Mouse (Mus musculus) midbrain, embryonic 14.5 days (tissue): ENCODE measurements around the gene Hist2h4. TPM values are rescaled to one million over a fixed set of nuclear protein-coding genes. Genes with fewer than 3 reads are reported as not detected.

Experiments used
- ATAC-seq: fragments of 200-750 bp; cut with Nextera tagmentation; 2 replicates; pipeline ENCODE4 v1.8.0; 2017; ENCODE audit warnings: moderate number of reproducible peaks, moderate library complexity; ENCODE audit not compliant: low FRiP score, low TSS enrichment
- DNase-seq: peaks from one replicate; pipeline ENCODE4 v3.0.0-alpha.2; 2015
- H3K27ac ChIP-seq: fragments of 300-500 bp; sonication (generic); replicated peaks from 2 replicates; pipeline ENCODE4 v1.5.1; 2014; ENCODE audit warnings: mild to moderate bottlenecking, low read depth, low read length, moderate library complexity
- H3K27me3 ChIP-seq: fragments of 300-500 bp; sonication (generic); 2 replicates; pipeline ENCODE4 v1.6.1; 2014; ENCODE audit warnings: low read length, control low read depth, mixed read lengths; ENCODE audit not compliant: control insufficient read depth, insufficient read depth
- H3K36me3 ChIP-seq: fragments of 300-500 bp; sonication (generic); 2 replicates; pipeline ENCODE4 v1.6.1; 2014; ENCODE audit warnings: low read length, control low read depth; ENCODE audit not compliant: control insufficient read depth, insufficient read depth
- H3K4me1 ChIP-seq: fragments of 300-500 bp; sonication (generic); 2 replicates; pipeline ENCODE4 v1.6.1; 2014; ENCODE audit warnings: mild to moderate bottlenecking, antibody characterized with exemption, low read length, control low read depth; ENCODE audit not compliant: control insufficient read depth, insufficient read depth
- H3K4me2 ChIP-seq: fragments of 300-500 bp; sonication (generic); 2 replicates; pipeline ENCODE4 v1.6.1; 2014; ENCODE audit warnings: mild to moderate bottlenecking, low read length, moderate library complexity
- H3K4me3 ChIP-seq: fragments of 300-500 bp; sonication (generic); replicated peaks from 2 replicates; pipeline ENCODE4 v1.5.1; 2014; ENCODE audit warnings: low read depth, low read length
- H3K9ac ChIP-seq: fragments of 300-500 bp; sonication (generic); replicated peaks from 2 replicates; pipeline ENCODE4 v1.6.1; 2014; ENCODE audit warnings: mild to moderate bottlenecking, low read length, moderate library complexity
- H3K9me3 ChIP-seq: fragments of 300-500 bp; sonication (generic); 2 replicates; pipeline ENCODE4 v1.6.1; 2016; ENCODE audit warnings: low read length, control low read depth, mixed read lengths; ENCODE audit not compliant: control insufficient read depth
- WGBS: fragments of 180-500 bp; shearing (Covaris S2); extraction: QIAGEN DNeasy Blood & Tissue Kit; methylation state at CpG from one replicate; pipeline ENCODE4 v1.1.7; 2014; 5-methylcytosine and 5-hydroxymethylcytosine counted together
- polyA plus RNA-seq: library from polyadenylated mRNA; unstranded; fragments of >200 nt; fragmentation: Nextera tagmentation; extraction: Ambion mirVana; gene quantifications from 2 replicates; pipeline ENCODE4 v1.2.1, GENCODE M21; 2014

Gene Hist2h4
- polyA plus RNA-seq, 1 experiment from 2014 or later: 5.2 TPM

- H3K4me3 ChIP-seq: peak overlapping the region; percentile 51; the same call in 1 of the 2 replicates
- WGBS: 58% methylated on average over 7 of the region's 7 CpGs
- peaks cover 15% of the 10 kb centered on the region for H3K4me1 ChIP-seq
- no peaks in the 10 kb centered on the region for H3K36me3 ChIP-seq
- H3K27me3 ChIP-seq: no peaks in the 10 kb centered on the region
- ATAC-seq (no peak), DNase-seq (no peak)
- H3K27ac ChIP-seq: peak overlapping the region; percentile 38; the same call in 1 of the 2 replicates
- no peaks in the 10 kb centered on the region for H3K9me3 ChIP-seq
- no peak overlapping the region for H3K9ac ChIP-seq
- H3K4me2 ChIP-seq: peak overlapping the region; percentile 75
These were observed 1.4 kb upstream of the Hist2h4 start for GRCm38 (mm10) chr3:96264404-96264949.

DNA sequence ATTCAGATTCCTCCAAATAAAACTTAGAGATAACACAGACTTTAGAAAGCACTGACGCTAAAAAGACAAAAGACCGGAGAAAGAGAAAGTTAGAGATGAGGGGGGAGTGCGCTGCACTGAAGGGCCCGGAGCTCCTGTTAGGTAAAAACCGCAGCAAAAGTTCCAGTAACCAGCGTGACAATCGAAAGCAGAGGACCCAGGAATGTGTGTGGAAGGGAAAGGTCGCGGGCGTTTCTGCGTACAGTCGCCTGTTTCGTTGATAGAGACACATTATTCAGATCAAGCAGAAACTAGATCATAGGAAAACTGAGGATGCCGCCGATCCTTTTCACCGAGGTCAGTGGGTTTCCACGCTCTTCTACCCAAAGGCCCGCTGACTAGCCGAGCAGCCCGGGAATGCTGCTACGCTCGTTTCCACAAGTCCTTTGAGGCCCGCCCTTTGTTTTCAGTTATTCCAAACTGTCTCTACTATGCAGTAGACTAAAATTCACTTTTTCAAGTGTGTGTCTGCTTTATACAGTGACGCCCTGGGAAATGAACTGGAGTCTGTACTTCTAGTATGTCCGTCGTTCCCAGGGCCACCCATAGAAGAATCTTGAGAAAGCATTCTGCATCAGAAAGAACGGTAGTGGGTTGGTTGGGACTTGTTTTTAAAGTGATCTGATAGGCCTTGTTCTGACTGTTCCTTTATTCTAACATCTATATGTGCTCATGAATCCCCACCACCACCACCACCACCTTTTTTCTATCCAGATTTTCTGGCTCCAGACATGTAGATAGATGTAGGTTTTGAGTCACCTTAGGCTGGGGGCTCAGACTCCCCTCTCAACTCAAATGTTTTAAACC, 670 bp upstream of the Hist2h4 start:
- Histone ChIP-seq H3K4me1 (peaks cover 15% of the 10 kb centered on the region), H3K36me3 (no peaks in the 10 kb centered on the region), H3K9ac (peak overlapping the region; percentile 48), H3K9me3 (no peaks in the 10 kb centered on the region), H3K4me3 (peak overlapping the region; percentile 51), H3K27me3 (no peaks in the 10 kb centered on the region), H3K4me2 (peak overlapping the region; percentile 75), H3K27ac (peak overlapping the region; percentile 94)
- WGBS: 3% methylated on average over 27 of the region's 27 CpGs
- DNase-seq: no peak
- peak; percentile 25; the same call in 1 of the 2 replicates for ATAC-seq

DNA sequence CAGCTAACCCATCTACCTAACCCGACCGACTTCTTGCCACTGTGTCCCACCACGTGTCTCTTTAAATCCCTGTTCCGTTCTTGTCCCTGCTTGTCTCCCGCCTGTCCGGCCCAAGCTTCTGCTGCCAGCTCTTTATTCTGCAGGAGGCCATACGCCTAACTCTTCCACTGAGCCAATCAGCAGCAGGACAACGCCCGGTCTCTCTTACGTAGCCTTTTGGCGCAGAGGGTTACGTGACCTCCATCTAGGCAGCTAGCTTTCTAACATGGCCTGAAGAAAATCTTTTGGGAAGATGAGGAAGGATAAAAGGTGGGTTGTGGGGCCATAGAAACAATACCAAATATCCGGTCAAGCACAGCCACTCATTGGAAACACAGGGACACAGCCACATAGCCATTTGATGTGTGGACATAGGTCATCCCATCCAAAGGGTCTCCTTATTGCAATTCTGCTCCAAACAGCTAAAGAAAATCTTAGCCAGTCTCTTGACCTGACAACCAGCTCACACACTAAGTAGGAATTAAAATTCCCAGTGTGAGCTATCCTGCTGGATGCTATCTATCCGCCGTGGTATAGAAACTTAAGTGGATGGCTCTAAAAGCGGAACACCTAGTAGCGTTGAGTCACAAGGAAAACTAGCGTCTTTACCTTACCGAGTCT, 765 bp downstream of the Hist2h4 start:
- Histone ChIP-seq H3K9ac (peak overlapping the region; percentile 69), H3K4me3 (peak overlapping the region; percentile 51), H3K4me1 (peaks cover 8% of the 10 kb centered on the region; the same call in 1 of the 2 replicates), H3K27ac (peak overlapping the region; percentile 94), H3K27me3 (no peaks in the 10 kb centered on the region), H3K36me3 (no peaks in the 10 kb centered on the region), H3K4me2 (peak overlapping the region; percentile 75), H3K9me3 (no peaks in the 10 kb centered on the region)
- DNase-seq: peak; percentile 83
- peak; percentile 72 for ATAC-seq
- WGBS: 1% methylated on average over 19 of the region's 19 CpGs

DNA sequence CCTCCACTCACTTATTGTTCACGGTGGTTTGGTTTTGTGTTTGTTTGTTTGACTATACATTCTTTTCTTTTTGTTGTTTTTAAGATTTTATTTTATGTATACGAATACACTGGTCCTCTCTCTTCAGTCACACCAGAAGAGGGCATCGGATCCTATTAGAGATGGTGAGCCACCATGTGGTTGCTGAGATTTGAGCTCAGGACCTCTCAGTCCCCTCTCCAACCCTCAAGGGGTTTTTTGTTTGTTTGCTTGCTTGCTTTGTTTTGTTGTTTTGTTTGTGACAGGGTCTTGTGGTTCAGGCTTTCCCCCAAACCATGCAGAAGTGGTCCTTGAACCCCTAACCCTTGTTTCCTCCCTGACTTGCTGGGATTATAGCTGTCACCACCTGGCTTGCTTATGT, 1.5 kb downstream of the Hist2h4 start:
- WGBS: 62% methylated on average over 3 of the region's 3 CpGs

DNA sequence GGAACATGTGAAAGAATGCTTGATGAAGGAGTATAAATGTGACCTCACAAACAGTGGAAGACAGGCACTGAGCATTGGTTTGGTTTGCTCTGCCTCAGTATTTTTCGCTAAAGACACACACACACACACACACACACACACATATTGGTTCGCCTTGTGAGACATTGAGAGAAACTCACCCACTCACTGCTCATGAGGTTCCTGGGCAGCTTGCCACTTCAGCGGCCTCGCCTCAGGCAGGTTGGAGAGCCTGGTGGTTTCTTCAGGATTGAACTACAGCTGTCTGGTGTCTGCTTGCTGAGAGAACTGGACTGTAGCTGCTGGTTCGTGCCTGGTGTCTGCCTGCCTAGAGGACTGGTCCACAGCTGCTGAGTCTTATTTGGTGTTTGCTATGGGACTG, 2.9 kb downstream of the Hist2h4 start:
- H3K27me3 ChIP-seq: no peaks in the 10 kb centered on the region
- no peaks in the 10 kb centered on the region for H3K9me3 ChIP-seq
- DNase-seq: no peak
- ATAC-seq: no peak
- 94% methylated on average over 5 of the region's 5 CpGs for WGBS
- H3K36me3 ChIP-seq: no peaks in the 10 kb centered on the region
- H3K27ac ChIP-seq: no peak overlapping the region
- H3K4me2 ChIP-seq: no peak overlapping the region
- H3K4me1 ChIP-seq: peaks cover 8% of the 10 kb centered on the region; the same call in 1 of the 2 replicates
- no peak overlapping the region for H3K4me3 ChIP-seq
- no peak overlapping the region for H3K9ac ChIP-seq

More for the DNA sequence above, 1.5 kb downstream of the Hist2h4 start:
- Histone ChIP-seq H3K4me2 (peak overlapping the region; percentile 75), H3K27ac (peak overlapping the region; percentile 94), H3K36me3 (no peaks in the 10 kb centered on the region), H3K9me3 (no peaks in the 10 kb centered on the region), H3K27me3 (no peaks in the 10 kb centered on the region), H3K4me1 (peaks cover 8% of the 10 kb centered on the region; the same call in 1 of the 2 replicates), H3K9ac (peak overlapping the region; percentile 69), H3K4me3 (peak overlapping the region; percentile 51)
- ATAC-seq (no peak), DNase-seq (no peak)

- Histone ChIP-seq H3K27ac (no peak overlapping the region), H3K9ac (no peak overlapping the region), H3K27me3 (no peaks in the 10 kb centered on the region), H3K9me3 (no peaks in the 10 kb centered on the region), H3K4me1 (no peaks in the 10 kb centered on the region), H3K36me3 (no peaks in the 10 kb centered on the region), H3K4me3 (no peak overlapping the region), H3K4me2 (no peak overlapping the region)
- no peak for ATAC-seq
- no peak for DNase-seq
- 83% methylated on average over 3 of the region's 3 CpGs for WGBS
These were observed 5.9 kb downstream of the Hist2h4 start for GRCm38 (mm10) chr3:96257190-96257589.

DNA sequence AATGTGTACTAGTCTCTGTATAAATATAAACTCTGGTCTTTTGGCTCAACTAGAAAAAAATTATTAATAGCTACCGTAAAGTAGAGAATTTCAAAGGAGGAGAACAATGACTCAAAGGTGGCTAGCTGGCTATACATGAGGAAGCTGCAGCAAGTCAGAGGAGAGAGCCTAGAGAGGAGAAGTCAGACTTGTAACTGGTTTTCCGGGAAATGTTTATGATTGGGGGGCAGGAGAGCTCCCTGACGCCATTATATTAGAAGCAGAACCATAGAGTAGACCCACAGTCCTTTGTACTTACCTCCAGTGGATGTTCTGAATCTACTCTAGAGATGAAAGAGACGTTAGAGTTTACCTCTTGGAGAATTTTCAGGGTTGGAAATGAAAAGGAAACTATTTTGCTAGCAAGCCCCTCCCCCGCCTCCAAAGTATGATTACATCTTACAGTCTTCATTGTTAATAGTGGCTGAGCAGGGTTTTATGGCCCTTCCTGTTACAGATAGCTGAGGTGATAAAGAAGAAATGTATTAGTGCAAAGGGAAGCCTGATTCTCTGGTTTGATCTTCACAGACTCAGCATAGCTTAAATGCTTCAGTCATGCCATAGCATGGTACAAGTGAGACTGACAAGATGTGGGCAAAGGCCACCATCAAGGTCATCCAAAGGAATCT, 7.1 kb downstream of the Hist2h4 start:
- WGBS: 87% methylated on average over 5 of the region's 5 CpGs
- Histone ChIP-seq H3K4me2 (no peak overlapping the region), H3K9ac (no peak overlapping the region), H3K9me3 (no peaks in the 10 kb centered on the region), H3K36me3 (no peaks in the 10 kb centered on the region), H3K27me3 (no peaks in the 10 kb centered on the region), H3K27ac (no peak overlapping the region), H3K4me3 (no peak overlapping the region), H3K4me1 (no peaks in the 10 kb centered on the region)
- DNase-seq: no peak
- ATAC-seq: no peak

DNA sequence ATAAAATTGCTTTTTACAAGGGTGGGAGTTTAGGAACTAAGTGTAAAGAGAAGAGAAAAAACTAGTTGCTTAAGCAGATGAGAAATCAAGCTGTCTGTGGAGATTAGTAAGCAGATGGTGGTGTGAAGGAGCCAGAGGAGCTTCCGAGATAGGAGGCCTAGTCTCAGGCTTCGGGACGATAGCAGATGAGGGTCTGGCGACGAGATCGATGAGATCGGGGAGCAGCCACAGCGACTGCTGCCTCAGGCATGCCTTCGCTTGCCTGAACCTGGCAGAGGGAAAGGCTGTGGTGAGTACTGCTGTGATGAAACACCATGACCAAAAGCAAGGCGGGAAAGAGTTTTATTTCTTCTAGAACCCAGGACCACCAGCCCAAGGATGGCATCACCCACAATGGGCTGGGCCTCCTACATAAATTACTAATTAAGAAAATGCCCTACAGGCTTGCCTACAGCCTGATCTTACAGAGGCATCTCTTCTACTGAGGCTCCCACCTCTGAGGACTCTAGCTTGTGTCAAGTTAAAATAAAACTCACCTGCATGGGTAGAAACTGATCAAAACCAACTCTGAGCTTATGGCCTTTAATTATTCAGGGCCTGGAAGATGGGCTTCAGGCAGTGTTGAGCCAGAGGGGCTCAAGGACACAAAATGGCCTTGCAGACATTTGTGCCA, 8.3 kb downstream of the Hist2h4 start:
- no peak overlapping the region for H3K4me2 ChIP-seq
- no peaks in the 10 kb centered on the region for H3K27me3 ChIP-seq
- WGBS: 49% methylated on average over 10 of the region's 10 CpGs
- H3K9ac ChIP-seq: 0 out of 2 replicates have a peak overlapping the region, but pooled peaks have one; percentile 16
- H3K4me3 ChIP-seq: no peak overlapping the region
- no peaks in the 10 kb centered on the region for H3K4me1 ChIP-seq
- no peaks in the 10 kb centered on the region for H3K36me3 ChIP-seq
- no peak overlapping the region for H3K27ac ChIP-seq
- DNase-seq (peak; percentile 61), ATAC-seq (no peak)
- H3K9me3 ChIP-seq: no peaks in the 10 kb centered on the region
